Mouse (Mus musculus) lung, adult 2 months (tissue): ENCODE data around the gene Tmem123.

ENCODE experiments used
- CTCF ChIP-seq: fragments of 200-500 bp; IDR thresholded peaks from 2 replicates; pipeline ENCODE4 v1.5.1; 2011; ENCODE audit warnings: mild to moderate bottlenecking, low read length, control low read depth; ENCODE audit not compliant: insufficient read depth
- POLR2A ChIP-seq: fragments of 200-500 bp; IDR thresholded peaks from 2 replicates; pipeline ENCODE4 v1.6.1; 2011; ENCODE audit warnings: low read depth, mild to moderate bottlenecking, control low read depth, low read length, borderline replicate concordance; ENCODE audit errors: extremely low read depth

DNA sequence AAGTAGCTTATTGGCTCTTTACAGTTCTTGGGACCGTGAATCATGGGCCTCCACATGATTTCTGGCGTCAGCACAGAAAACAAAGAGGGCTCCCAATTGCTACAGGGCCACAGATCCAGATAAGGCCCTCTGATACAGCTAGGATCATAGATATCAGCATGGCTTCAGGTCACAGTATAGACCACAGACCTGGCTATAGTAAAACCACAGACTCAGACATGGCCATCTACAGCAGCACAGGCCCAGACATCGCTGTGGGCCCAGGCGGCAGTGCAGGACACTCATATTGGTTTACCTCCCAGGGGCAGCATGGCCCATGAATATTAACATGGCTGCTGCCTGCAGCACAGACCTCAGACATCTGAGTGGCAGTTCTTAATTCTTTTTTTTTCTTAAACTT is 34.8 kb upstream of the Tmem123 start:
- TF ChIP-seq CTCF = no peak
- no peak for TF ChIP-seq POLR2A
